Mouse (Mus musculus) ES-Bruce4 (cell line): Measurements from ENCODE around the gene Sec23ip. TPM values are rescaled to one million over a fixed set of nuclear protein-coding genes. Genes with fewer than 3 reads are reported as not detected.
A peak's percentile ranks its signal among the peaks of the same experiment; 100 is the strongest.

Experiments used
- H3K27ac ChIP-seq: 2 replicates; pipeline ENCODE4 v1.5.1; 2012; ENCODE audit warnings: low read length, inconsistent platforms; ENCODE audit not compliant: insufficient read depth
- H3K27me3 ChIP-seq: 2 replicates; pipeline ENCODE4 v1.6.1; 2012; ENCODE audit warnings: mild to moderate bottlenecking, low read length, inconsistent platforms; ENCODE audit not compliant: control insufficient read depth, poor library complexity, insufficient read depth, severe bottlenecking
- H3K36me3 ChIP-seq: 2 replicates; pipeline ENCODE4 v1.6.1; 2012; ENCODE audit warnings: inconsistent platforms, mild to moderate bottlenecking, low read length, moderate library complexity; ENCODE audit not compliant: control insufficient read depth, poor library complexity, insufficient read depth, severe bottlenecking
- H3K4me1 ChIP-seq: one replicate; pipeline ENCODE4 v1.8.1; 2011; ENCODE audit warnings: low read length; ENCODE audit not compliant: control insufficient read depth, insufficient read depth
- H3K4me3 ChIP-seq: 2 replicates; pipeline ENCODE4 v1.5.1; 2011; ENCODE audit warnings: low read depth, mild to moderate bottlenecking, low read length
- H3K9ac ChIP-seq: 2 replicates; pipeline ENCODE4 v1.6.1; 2012; ENCODE audit warnings: low read depth, mild to moderate bottlenecking, inconsistent platforms; ENCODE audit not compliant: poor library complexity, severe bottlenecking
- H3K9me3 ChIP-seq: replicated peaks from 2 replicates; pipeline ENCODE4 v1.6.1; 2012; ENCODE audit warnings: mild to moderate bottlenecking, low read length, inconsistent platforms; ENCODE audit not compliant: control insufficient read depth, poor library complexity, insufficient read depth, severe bottlenecking
- CTCF ChIP-seq: IDR thresholded peaks from one replicate; pipeline ENCODE4 v1.8.1; 2011; ENCODE audit warnings: low read depth, low read length
- EP300 ChIP-seq: IDR thresholded peaks from 2 replicates; pipeline ENCODE4 v1.6.1; 2011; ENCODE audit warnings: low read depth, low read length; ENCODE audit not compliant: insufficient read depth
- POLR2A ChIP-seq: IDR thresholded peaks from one replicate; pipeline ENCODE4 v1.8.1; 2011; ENCODE audit warnings: low read length; ENCODE audit not compliant: insufficient read depth
- polyA plus RNA-seq: library from polyadenylated mRNA; stranded (reverse); fragments of >200 nt; gene quantifications from 2 replicates; pipeline ENCODE4 v1.2.4, GENCODE M21; 2011; ENCODE audit warnings: low read depth; ENCODE audit not compliant: missing spikeins, insufficient read depth, insufficient read length

The Sec23ip gene
- polyA plus RNA-seq, 1 experiment = 55.2 TPM

GRCm38 (mm10) chr7:128726999-128727398, 17.7 kb upstream of the Sec23ip start:
- H3K27me3 ChIP-seq = no peaks in the 10 kb centered on the region
- peaks cover 4% of the 10 kb centered on the region for H3K4me1 ChIP-seq
- peaks cover 6% of the 10 kb centered on the region; the same call in 1 of the 2 replicates for H3K36me3 ChIP-seq
- H3K9ac ChIP-seq = peak overlapping the region; percentile 21; the same call in 1 of the 2 replicates
- 0 out of 2 replicates have a peak, but pooled peaks have one; percentile 18 for TF ChIP-seq EP300
- no peak for TF ChIP-seq POLR2A
- H3K27ac ChIP-seq = peak overlapping the region; percentile 92
- H3K9me3 ChIP-seq = no peaks in the 10 kb centered on the region
- H3K4me3 ChIP-seq = peak overlapping the region; percentile 18; the same call in 1 of the 2 replicates

GRCm38 (mm10) chr7:128727701-128728100, 17.0 kb upstream of the Sec23ip start:
- H3K27ac ChIP-seq = no peak overlapping the region
- H3K27me3 ChIP-seq = no peaks in the 10 kb centered on the region
- no peaks in the 10 kb centered on the region for H3K9me3 ChIP-seq
- TF ChIP-seq CTCF (no peak), POLR2A (no peak), EP300 (no peak)
- no peak overlapping the region for H3K9ac ChIP-seq
- H3K4me1 ChIP-seq = peaks cover 4% of the 10 kb centered on the region
- no peak overlapping the region for H3K4me3 ChIP-seq
- peaks cover 6% of the 10 kb centered on the region; the same call in 1 of the 2 replicates for H3K36me3 ChIP-seq

GRCm38 (mm10) chr7:128728738-128729137, 16.0 kb upstream of the Sec23ip start:
- H3K27me3 ChIP-seq = no peaks in the 10 kb centered on the region
- no peak overlapping the region for H3K4me3 ChIP-seq

GRCm38 (mm10) chr7:128731585-128731984, 13.2 kb upstream of the Sec23ip start:
- no peak overlapping the region for H3K27ac ChIP-seq
- no peak for TF ChIP-seq CTCF
- no peak for TF ChIP-seq EP300
- no peak for TF ChIP-seq POLR2A
- H3K27me3 ChIP-seq = no peaks in the 10 kb centered on the region
- H3K4me1 ChIP-seq = peaks cover 4% of the 10 kb centered on the region
- H3K9me3 ChIP-seq = no peaks in the 10 kb centered on the region
- no peak overlapping the region for H3K4me3 ChIP-seq
- H3K36me3 ChIP-seq = no peaks in the 10 kb centered on the region
- no peak overlapping the region for H3K9ac ChIP-seq

More at GRCm38 (mm10) chr7:128728738-128729137, 16.0 kb upstream of the Sec23ip start:
- Histone ChIP-seq H3K4me1 (peaks cover 4% of the 10 kb centered on the region), H3K9ac (no peak overlapping the region), H3K27ac (no peak overlapping the region), H3K9me3 (no peaks in the 10 kb centered on the region), H3K36me3 (no peaks in the 10 kb centered on the region)
- TF ChIP-seq CTCF = no peak
- TF ChIP-seq POLR2A = no peak
- no peak for TF ChIP-seq EP300

- TF ChIP-seq POLR2A (no peak), EP300 (no peak), CTCF (no peak)
- H3K36me3 ChIP-seq = no peaks in the 10 kb centered on the region; the same call in 1 of the 2 replicates
- H3K4me1 ChIP-seq = peaks cover 2% of the 10 kb centered on the region
- H3K9me3 ChIP-seq = no peaks in the 10 kb centered on the region
- H3K27me3 ChIP-seq = no peaks in the 10 kb centered on the region
- no peak overlapping the region for H3K9ac ChIP-seq
- no peak overlapping the region for H3K4me3 ChIP-seq
- no peak overlapping the region for H3K27ac ChIP-seq
Observed at GRCm38 (mm10) chr7:128738041-128738440, 6.7 kb upstream of the Sec23ip start.

- Histone ChIP-seq H3K4me3 (peak overlapping the region; percentile 89), H3K9ac (peak overlapping the region; percentile 96), H3K27me3 (no peaks in the 10 kb centered on the region), H3K9me3 (no peaks in the 10 kb centered on the region), H3K4me1 (peaks cover 2% of the 10 kb centered on the region), H3K27ac (no peak overlapping the region), H3K36me3 (no peaks in the 10 kb centered on the region; the same call in 1 of the 2 replicates)
- TF ChIP-seq CTCF = no peak
- no peak for TF ChIP-seq EP300
- TF ChIP-seq POLR2A = no peak
Observed at GRCm38 (mm10) chr7:128739116-128739461, 5.7 kb upstream of the Sec23ip start.
